Mouse (Mus musculus): ENCODE data around the gene Slitrk2. TPM values are rescaled to one million over a fixed set of nuclear protein-coding genes. Genes with fewer than 3 reads are reported as not detected.

Slitrk2 gene
- not detected for total RNA-seq (2023)

GRCm38 (mm10) chrX:66648911-66649620 is at the start of gene Slitrk2:
Gene Slitrk2, plus strand, starts transcription at chrX:66649318.

Measured in B cell, adult 67 days (primary cell).